Mouse (Mus musculus) lung, adult 2 months (tissue): ENCODE measurements around the gene Ptov1.

Experiments
- CTCF ChIP-seq: fragments of 200-500 bp; IDR thresholded peaks from 2 replicates; pipeline ENCODE4 v1.5.1; 2011; ENCODE audit warnings: mild to moderate bottlenecking, low read length, control low read depth; ENCODE audit not compliant: insufficient read depth
- POLR2A ChIP-seq: fragments of 200-500 bp; IDR thresholded peaks from 2 replicates; pipeline ENCODE4 v1.6.1; 2011; ENCODE audit warnings: low read depth, mild to moderate bottlenecking, control low read depth, low read length, borderline replicate concordance; ENCODE audit errors: extremely low read depth

GRCm38 (mm10) chr7:44866276-44867009 lies 3.1 kb downstream of the Ptov1 start:
- TF ChIP-seq CTCF (peak; percentile 7; the same call in 1 of the 2 replicates), POLR2A (peak; percentile 34; the same call in 1 of the 2 replicates)
